Mouse (Mus musculus) CH12F3 (cell line): ENCODE measurements around the gene Skap2.

Experiments used
- in situ Hi-C: fragments of 300-500 bp; cut with MboI; formaldehyde crosslinking; loops from 2 replicates; pipeline ENCODE4 v1.14.3; 2020; ENCODE audit warnings: low sequenced_read_pairs

The Skap2 gene

GRCm38 (mm10) chr6:52012409-52013244 lies at the start of gene Skap2:
TSS of gene Skap2 (minus strand) at chr6:52012549.
- in situ Hi-C loops: no loop called here

- in situ Hi-C loops: no loop called here
These were observed 46.6 kb upstream of the Skap2 start for GRCm38 (mm10) chr6:52058899-52059448.

GRCm38 (mm10) chr6:52058120-52058519 lies 45.8 kb upstream of the Skap2 start:
- in situ Hi-C loops: no loop called here

GRCm38 (mm10) chr6:52053567-52054561 lies 41.5 kb upstream of the Skap2 start:
- in situ Hi-C loops: no loop called here

- in situ Hi-C loops: no loop called here
These were observed 37.7 kb upstream of the Skap2 start for GRCm38 (mm10) chr6:52050062-52050461.

GRCm38 (mm10) chr6:52045517-52045916 lies 33.2 kb upstream of the Skap2 start:
- in situ Hi-C loops: no loop called here

GRCm38 (mm10) chr6:52036077-52036476 lies 23.7 kb upstream of the Skap2 start:
- in situ Hi-C loops: no loop called here

GRCm38 (mm10) chr6:52031181-52031580 lies 18.8 kb upstream of the Skap2 start:
- in situ Hi-C loops: no loop called here

- in situ Hi-C loops: no loop called here
These were observed 15.8 kb upstream of the Skap2 start for GRCm38 (mm10) chr6:52028131-52028530.

- in situ Hi-C loops: no loop called here
These were observed 14.8 kb upstream of the Skap2 start for GRCm38 (mm10) chr6:52027181-52027580.

GRCm38 (mm10) chr6:52026281-52026680 lies 13.9 kb upstream of the Skap2 start:
- in situ Hi-C loops: no loop called here

GRCm38 (mm10) chr6:52024730-52025129 lies 12.4 kb upstream of the Skap2 start:
- in situ Hi-C loops: no loop called here

GRCm38 (mm10) chr6:52022363-52022762 lies 10.0 kb upstream of the Skap2 start:
- in situ Hi-C loops: no loop called here

GRCm38 (mm10) chr6:52020276-52020675 lies 7.9 kb upstream of the Skap2 start:
- in situ Hi-C loops: no loop called here

- in situ Hi-C loops: no loop called here
These were observed 1.0 kb upstream of the Skap2 start for GRCm38 (mm10) chr6:52013245-52013945.

GRCm38 (mm10) chr6:52011559-52012408 lies 565 bp downstream of the Skap2 start:
- in situ Hi-C loops: no loop called here

GRCm38 (mm10) chr6:52009385-52009784 lies 3.0 kb downstream of the Skap2 start:
- in situ Hi-C loops: no loop called here

GRCm38 (mm10) chr6:52008757-52009156 lies 3.6 kb downstream of the Skap2 start:
- in situ Hi-C loops: no loop called here

- in situ Hi-C loops: no loop called here
These were observed 5.6 kb downstream of the Skap2 start for GRCm38 (mm10) chr6:52006649-52007218.
